Mouse (Mus musculus): ENCODE results near the gene Bok. TPM values are rescaled to one million over a fixed set of nuclear protein-coding genes. Genes with fewer than 3 reads are reported as not detected.

The Bok gene
- not detected in 2 replicates for total RNA-seq (2012; rRNA removed)
- polyA plus RNA-seq (2012; ENCODE audit: insufficient read depth in 1 of 2, insufficient read length in 2 of 2, low read depth in 1 of 2, low replicate concordance in 2 of 2, missing spikeins in 1 of 2) = under 1 TPM in 1 of 2 experiments, not detected in 1; 0.17 TPM

GRCm38 (mm10) chr1:93685401-93686244 is at the start of gene Bok:
Gene Bok, plus strand, starts transcription at chr1:93685660.
- Histone ChIP-seq H3K36me3 (ENCODE audit: control insufficient read depth in 1 of 2, insufficient read depth in 2 of 2, low read length in 2 of 2) (peaks cover 0 to 7% of the 10 kb centered on the region in 2 experiments; a peak in 2 of 4 replicates), H3K9ac (ENCODE audit: control insufficient read depth, low read depth, low read length, poor library complexity, severe bottlenecking) (no peak within 1 kb of the TSS), H3K4me3 (ENCODE audit: control insufficient read depth in 1 of 2, insufficient read depth in 1 of 2, low read depth in 2 of 2, low read length in 2 of 2) (no peak within 1 kb of the TSS), H3K27me3 (ENCODE audit: control insufficient read depth in 1 of 2, insufficient read depth in 2 of 2, low read length in 2 of 2) (no peaks in the 10 kb centered on the region), H3K79me2 (ENCODE audit: control insufficient read depth, insufficient read depth, low read length, poor library complexity) (no peaks in the 10 kb centered on the region), H3K27ac (ENCODE audit: control insufficient read depth, low read depth, low read length) (no peak within 1 kb of the TSS), H3K9me3 (replicated peaks; ENCODE audit: insufficient read depth, low read length) (no peaks in the 10 kb centered on the region), H3K4me1 (ENCODE audit: control insufficient read depth in 1 of 2, insufficient read depth in 2 of 2, low read length in 2 of 2) (peaks cover 2 to 22% of the 10 kb centered on the region in 2 experiments; a peak in 3 of 4 replicates)
- no peak for DNase-seq (ENCODE audit: low read depth, low spot score)
- TF ChIP-seq MEF2A (IDR thresholded peaks at IDR 0.05; ENCODE audit: extremely low read depth, insufficient replicate concordance, low read depth, low read length, poor library complexity, severe bottlenecking) = no peak
- no peak for TF ChIP-seq RAD21 (IDR thresholded peaks at IDR 0.05; ENCODE audit: low read depth, low read length)
- no peak for TF ChIP-seq E2F4 (IDR thresholded peaks at IDR 0.05; ENCODE audit: borderline replicate concordance, low read depth, low read length)
- TF ChIP-seq MYC (IDR thresholded peaks at IDR 0.05; ENCODE audit: low read depth, low read length) = no peak
- no peak for TF ChIP-seq MAX (IDR thresholded peaks at IDR 0.05; ENCODE audit: low read length)
- TF ChIP-seq NRF1 (IDR thresholded peaks at IDR 0.05; ENCODE audit: insufficient read depth, low read depth, low read length, poor library complexity, severe bottlenecking) = no peak
- TF ChIP-seq USF1 (IDR thresholded peaks at IDR 0.05; ENCODE audit: low read depth, low read length) = no peak
- TF ChIP-seq NELFE (IDR thresholded peaks at IDR 0.05; ENCODE audit: low read depth, low read length) = no peak
- TF ChIP-seq KAT2A (conservative IDR thresholded peaks at IDR 0.05; ENCODE audit: low read depth, low read length) = no peak
- TF ChIP-seq RCOR1 (IDR thresholded peaks at IDR 0.05; ENCODE audit: low read depth, low read length) = no peak

- peak; percentile 74 for DNase-seq (ENCODE audit: low read depth, low spot score)
- peaks cover 3 to 34% of the 10 kb centered on the region in 2 experiments; a peak in 3 of 4 replicates for H3K36me3 ChIP-seq (ENCODE audit: control insufficient read depth in 1 of 2, insufficient read depth in 2 of 2, low read length in 2 of 2)
- H3K79me2 ChIP-seq (ENCODE audit: control insufficient read depth, insufficient read depth, low read length, poor library complexity) = peaks cover 27% of the 10 kb centered on the region
- no peaks in the 10 kb centered on the region; the same call in 1 of the 2 replicates for H3K9me3 ChIP-seq (replicated peaks; ENCODE audit: insufficient read depth, low read length)
- peak overlapping the region; percentile 57 to 73 for H3K4me3 ChIP-seq (ENCODE audit: control insufficient read depth in 1 of 2, insufficient read depth in 1 of 2, low read depth in 2 of 2, low read length in 2 of 2)
- peaks cover 33 to 38% of the 10 kb centered on the region in 2 experiments for H3K4me1 ChIP-seq (ENCODE audit: control insufficient read depth in 1 of 2, insufficient read depth in 2 of 2, low read length in 2 of 2)
- TF ChIP-seq MXI1 (IDR thresholded peaks at IDR 0.05; ENCODE audit: low read depth, low read length) (no peak; the same call in 1 of the 2 replicates), HCFC1 (IDR thresholded peaks at IDR 0.05; ENCODE audit: low read depth, low read length) (0 out of 2 replicates have a peak, but pooled peaks have one; percentile 39), ZKSCAN1 (IDR thresholded peaks at IDR 0.05; ENCODE audit: low read depth, low read length) (0 out of 2 replicates have a peak, but pooled peaks have one; percentile 20), JUND (IDR thresholded peaks at IDR 0.05; ENCODE audit: low read depth, low read length) (no peak), CHD2 (IDR thresholded peaks at IDR 0.05; ENCODE audit: low read length) (peak; percentile 71), MAX (IDR thresholded peaks at IDR 0.05; ENCODE audit: low read length) (0 out of 2 replicates have a peak, but pooled peaks have one; percentile 5), ETS1 (IDR thresholded peaks at IDR 0.05; ENCODE audit: low read depth, low read length) (0 out of 2 replicates have a peak, but pooled peaks have one; percentile 24), BHLHE40 (IDR thresholded peaks at IDR 0.05; ENCODE audit: borderline replicate concordance, low read depth, low read length) (peak; percentile 46; the same call in 1 of the 2 replicates), ZNF384 (IDR thresholded peaks at IDR 0.05; ENCODE audit: low read depth, low read length) (no peak), MAFK (IDR thresholded peaks at IDR 0.05; ENCODE audit: borderline replicate concordance, low read depth, low read length) (0 out of 2 replicates have a peak, but pooled peaks have one; percentile 30), ELF1 (IDR thresholded peaks at IDR 0.05; ENCODE audit: low read depth, low read length) (0 out of 2 replicates have a peak, but pooled peaks have one; percentile 22), SMC3 (IDR thresholded peaks at IDR 0.05; ENCODE audit: low read depth, low read length) (no peak), EP300 (IDR thresholded peaks at IDR 0.05; ENCODE audit: low read depth in 1 of 2, low read length in 2 of 2) (peak in 1 of 2 experiments; percentile 70; a peak in 1 of 4 replicates), TAL1 (IDR thresholded peaks at IDR 0.05; ENCODE audit: low read length) (no peak), SIN3A (IDR thresholded peaks at IDR 0.05; ENCODE audit: low read length) (0 out of 2 replicates have a peak, but pooled peaks have one; percentile 2), ZMIZ1 (IDR thresholded peaks at IDR 0.05; ENCODE audit: low read depth, low read length) (0 out of 2 replicates have a peak, but pooled peaks have one; percentile 18)
- H3K9ac ChIP-seq (ENCODE audit: control insufficient read depth, low read depth, low read length, poor library complexity, severe bottlenecking) = peak overlapping the region; percentile 87
- no peaks in the 10 kb centered on the region for H3K27me3 ChIP-seq (ENCODE audit: control insufficient read depth in 1 of 2, insufficient read depth in 2 of 2, low read length in 2 of 2)
- H3K27ac ChIP-seq (ENCODE audit: control insufficient read depth, low read depth, low read length) = peak overlapping the region; percentile 92
These were observed 49.1 kb upstream of the Bok start for GRCm38 (mm10) chr1:93636211-93636897.

All from MEL (cell line).